Mouse (Mus musculus) left cerebral cortex, postnatal 36 days (tissue): ENCODE data around the gene Mapk1ip1. TPM values are rescaled to one million over a fixed set of nuclear protein-coding genes. Genes with fewer than 3 reads are reported as not detected.

Experiments
- DNase-seq, 2 experiments: peaks; one replicate each; pipeline ENCODE4 v3.0.0; 2021 to 2022; ENCODE audit warnings: low spot score in 2 of 2, mixed read lengths in 1 of 2
- intact Hi-C: fragments of 180-260 bp; cut with DNase I; formaldehyde crosslinking; loops from one replicate; pipeline ENCODE4 v1.15.1; 2025
- total RNA-seq, 2 experiments: library from RNA; stranded (reverse); gene quantifications; 2 replicates each; pipeline ENCODE4 v1.2.3; 2021

The Mapk1ip1 gene
- total RNA-seq = 10 to 100 TPM; 33.7 to 59.3 TPM

DNA sequence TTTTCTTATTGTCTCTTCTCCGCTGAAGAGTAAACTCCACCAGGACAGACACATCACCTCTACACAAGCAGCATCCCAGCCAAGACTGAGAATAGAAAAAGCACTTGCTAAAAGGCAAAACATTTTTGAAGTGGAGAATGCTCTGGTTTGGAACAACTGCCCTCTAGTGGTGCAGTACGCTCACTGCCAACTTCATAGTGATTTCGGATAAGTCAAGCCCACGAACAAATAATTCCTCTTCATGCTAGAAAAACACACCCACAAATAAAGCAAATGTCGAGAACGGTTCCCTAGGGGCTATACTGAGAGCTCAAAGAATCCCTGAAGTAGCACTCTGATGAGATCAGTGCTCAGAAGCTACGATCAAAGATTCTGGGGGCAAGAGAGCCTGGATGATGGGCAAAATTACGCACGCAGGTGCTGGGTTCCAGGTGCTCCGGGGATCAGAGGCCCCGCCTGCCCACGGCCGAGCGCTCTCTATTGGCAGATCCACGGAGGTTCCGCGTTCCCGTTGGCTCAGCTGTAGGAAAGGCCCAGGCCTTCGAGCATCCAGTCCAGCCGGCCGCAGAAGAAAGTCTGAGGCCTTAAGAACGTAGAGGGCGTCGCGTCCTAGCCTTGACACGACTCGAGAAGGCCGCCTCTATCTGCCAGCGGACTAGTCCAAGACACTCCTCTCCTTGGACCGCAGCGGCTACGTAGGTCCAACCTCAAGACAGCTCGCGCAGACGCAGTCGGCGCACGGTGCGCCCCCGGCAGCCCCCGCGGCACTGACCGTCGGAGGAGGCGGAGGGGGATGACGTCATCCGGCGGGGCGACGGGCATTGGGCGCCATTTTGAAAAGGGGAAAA, at the start of gene Mapk1ip1, which contains the start of gene Ppp2r2d:
Gene Mapk1ip1, minus strand, starts transcription at position 730 of the 848 bp plus-strand sequence.
Gene Ppp2r2d, plus strand, starts transcription at position 536 of the 848 bp plus-strand sequence.
- intact Hi-C loops = loop anchor here (1.0 kb wide), 1 partner anchor 64 kb away; the partner anchor contains the start of gene Bnip3
- DNase-seq = peak; percentile 95 to 96

DNA sequence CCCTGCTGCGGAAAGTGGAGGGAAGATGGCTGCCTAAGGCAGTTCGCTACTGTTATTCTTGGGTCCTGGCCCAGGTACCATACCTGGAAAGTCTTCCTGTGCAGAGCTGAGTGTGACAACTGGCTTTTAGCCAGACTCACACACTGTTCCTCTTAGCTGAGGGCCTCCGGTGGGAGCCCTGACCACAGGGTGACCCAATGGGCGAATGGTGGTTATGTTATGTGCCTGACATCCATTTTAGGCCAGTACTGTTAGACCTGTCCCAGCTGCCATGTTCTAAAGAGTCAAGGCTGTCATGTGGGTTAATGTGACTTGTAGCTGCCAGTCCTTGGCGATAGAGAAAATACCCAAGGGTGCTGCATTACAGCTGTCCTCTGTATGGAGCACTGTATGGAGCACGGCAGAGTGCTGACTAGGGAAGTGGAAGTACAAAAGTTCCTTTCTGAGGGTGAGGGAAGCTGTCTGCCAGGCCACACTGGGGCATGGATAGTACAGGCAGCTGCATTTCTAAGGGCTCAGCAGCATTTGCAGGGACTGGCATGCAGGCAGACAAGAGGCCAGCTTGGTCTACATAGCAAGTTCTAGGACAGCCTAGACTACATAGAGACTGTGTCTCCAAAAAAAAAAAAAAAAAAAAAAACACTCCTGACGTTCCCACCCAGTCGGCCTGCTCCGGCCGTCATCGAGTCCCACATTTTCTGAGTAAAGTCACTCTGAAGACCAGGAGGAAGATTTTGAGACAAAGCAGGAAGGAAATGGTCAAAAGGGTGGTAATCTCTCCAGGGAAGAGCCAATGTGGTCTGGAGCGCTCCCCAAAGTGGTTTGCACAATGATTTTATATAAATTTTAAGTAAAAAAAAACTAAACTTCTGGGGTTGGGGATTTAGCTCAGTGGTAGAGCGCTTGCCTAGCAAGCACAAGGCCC, 39.6 kb upstream of the Mapk1ip1 start:
- no peak for DNase-seq
- intact Hi-C loops = no loop called here

DNA sequence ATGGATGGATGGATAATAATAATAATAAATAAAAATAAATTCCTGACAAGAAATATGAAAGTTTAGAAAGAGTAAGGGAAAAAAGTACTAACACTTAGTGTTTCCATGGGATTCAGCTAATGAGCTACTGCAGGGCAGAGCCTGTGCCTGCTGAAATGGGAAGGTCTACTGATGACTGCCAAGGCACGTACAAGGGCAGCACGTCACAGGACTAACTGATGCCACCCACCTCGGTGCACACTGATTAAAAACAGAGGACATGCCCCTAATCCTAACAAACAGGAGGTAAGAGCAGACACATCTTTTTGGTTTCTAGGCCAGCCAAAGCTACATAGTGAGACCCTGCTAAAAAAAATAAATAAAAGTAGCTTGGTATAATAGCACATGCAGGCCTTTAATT, 37.7 kb upstream of the Mapk1ip1 start:
- no peak for DNase-seq
- intact Hi-C loops = no loop called here

DNA sequence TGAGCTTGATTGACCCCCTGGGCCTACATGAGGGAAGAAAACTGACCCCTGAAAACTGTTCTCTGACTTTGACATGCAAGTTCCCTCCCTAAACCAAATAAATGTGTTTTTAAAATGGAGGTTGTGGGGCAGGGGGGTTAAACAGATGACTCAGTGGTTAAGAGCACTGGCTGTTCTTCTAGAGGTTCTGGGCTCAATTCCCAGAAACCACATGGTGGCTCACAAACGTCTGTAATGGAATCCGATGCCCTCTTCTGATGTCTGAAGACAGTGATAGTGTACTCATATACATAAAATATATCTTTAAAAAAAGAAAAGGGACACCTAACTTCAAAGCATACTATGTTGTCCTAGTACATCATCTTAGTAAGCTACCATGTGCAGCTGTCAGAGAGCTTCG, 29.0 kb upstream of the Mapk1ip1 start:
- no peak for DNase-seq
- intact Hi-C loops = no loop called here

DNA sequence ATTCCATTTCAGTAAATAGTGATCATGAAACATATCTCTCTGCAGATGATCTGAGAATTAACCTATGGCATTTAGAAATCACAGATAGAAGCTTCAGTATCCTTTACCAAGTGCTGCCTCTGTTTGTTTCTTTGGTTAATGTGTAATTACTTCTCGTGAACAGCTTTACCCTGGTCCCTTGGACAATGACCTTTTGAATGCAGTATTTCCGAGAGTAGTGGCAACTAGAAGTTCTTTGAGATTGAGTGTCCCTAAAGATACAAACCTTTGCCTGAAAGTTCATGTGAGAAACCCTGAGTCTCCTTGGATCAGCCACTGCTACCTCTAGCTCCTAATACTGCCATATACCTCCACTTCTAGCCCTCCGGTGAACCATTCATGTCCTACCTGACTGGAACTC, 26.9 kb upstream of the Mapk1ip1 start:
- intact Hi-C loops = no loop called here
- DNase-seq = no peak

DNA sequence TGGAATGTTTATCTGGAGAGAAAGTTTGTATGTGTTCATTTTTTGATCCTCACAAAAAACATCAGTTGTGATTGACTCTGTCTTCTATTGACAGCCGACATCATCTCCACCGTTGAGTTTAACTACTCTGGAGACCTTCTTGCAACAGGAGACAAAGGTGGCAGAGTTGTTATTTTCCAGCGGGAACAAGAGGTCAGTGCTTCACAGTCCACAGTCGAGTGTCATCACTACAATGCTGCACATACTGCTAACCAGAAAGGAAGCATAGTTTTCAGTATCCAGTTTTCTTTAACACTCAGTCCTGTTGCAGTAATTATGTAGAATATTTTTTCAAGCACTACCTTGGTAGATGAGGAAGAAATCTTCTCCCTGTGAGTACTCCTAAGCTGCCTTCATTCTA, 22.2 kb upstream of the Mapk1ip1 start:
- no peak for DNase-seq
- intact Hi-C loops = no loop called here

DNA sequence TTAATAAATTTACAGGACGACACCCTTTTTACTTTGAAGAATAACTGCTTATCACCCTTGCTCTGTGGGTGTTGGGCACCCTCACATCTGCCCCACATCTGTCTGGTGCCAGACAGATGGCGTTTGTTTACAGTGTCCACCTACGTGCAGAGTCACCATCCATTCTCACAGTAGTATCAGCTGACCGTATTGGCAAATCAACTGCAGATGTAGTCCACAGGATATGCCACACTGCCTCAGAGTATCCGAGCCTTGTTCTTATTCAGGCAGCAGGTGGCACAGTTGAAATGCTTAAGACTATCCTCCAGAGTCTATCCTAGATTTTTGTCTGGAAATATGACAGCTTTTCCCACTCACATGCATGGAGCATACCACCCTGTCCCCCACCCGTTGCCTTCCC, 21.2 kb upstream of the Mapk1ip1 start:
- intact Hi-C loops = no loop called here
- no peak for DNase-seq

DNA sequence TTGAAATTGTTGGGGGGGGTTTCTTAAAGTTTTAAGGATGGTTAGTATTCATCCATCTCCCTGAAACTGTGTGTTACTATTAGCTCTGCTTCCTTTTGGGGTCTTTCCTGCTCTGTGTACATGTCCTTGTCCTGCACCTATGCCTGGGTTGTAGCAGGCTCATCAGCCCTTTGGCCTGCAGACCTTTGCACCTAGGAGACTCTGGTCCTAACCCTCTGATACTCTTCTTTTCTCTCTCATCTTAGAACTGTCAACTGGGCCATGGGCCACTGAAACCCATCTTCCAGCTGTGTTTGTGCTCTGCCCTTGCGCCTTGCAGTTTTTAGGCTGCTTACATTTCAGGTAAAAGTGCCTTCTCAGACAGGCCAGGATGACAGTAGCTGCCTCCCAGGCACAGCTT, 18.7 kb upstream of the Mapk1ip1 start:
- intact Hi-C loops = no loop called here
- DNase-seq = no peak

DNA sequence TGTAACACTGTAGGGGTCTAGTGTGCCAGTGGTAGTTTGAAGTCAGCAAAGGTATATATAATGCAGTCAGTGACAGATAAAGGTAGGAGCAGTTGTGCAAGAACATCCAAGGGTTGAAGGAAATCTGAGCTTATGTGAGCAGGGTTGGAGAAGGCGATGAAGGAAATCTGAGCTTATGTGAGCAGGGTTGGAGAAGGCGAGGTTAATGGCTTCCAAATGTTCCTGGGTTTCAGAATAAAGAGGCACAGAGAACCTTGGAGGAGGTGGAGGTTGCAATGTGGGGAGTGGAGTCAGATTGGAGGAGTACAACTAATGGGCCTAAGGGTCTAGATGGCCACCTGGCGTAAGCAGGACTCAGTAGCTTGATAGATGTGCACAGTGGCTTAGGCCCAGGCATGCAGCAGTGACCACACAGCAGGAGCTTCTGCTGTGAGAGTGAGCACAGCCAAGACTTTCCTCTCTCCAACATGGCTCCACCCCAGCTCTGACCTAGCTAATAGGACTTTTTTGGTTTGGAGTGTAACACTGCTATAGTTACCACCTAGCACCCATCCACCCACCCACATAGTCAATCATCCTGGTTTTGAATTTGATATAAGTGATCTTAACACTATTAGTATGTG, 18.0 kb upstream of the Mapk1ip1 start:
- intact Hi-C loops = no loop called here
- DNase-seq = no peak

DNA sequence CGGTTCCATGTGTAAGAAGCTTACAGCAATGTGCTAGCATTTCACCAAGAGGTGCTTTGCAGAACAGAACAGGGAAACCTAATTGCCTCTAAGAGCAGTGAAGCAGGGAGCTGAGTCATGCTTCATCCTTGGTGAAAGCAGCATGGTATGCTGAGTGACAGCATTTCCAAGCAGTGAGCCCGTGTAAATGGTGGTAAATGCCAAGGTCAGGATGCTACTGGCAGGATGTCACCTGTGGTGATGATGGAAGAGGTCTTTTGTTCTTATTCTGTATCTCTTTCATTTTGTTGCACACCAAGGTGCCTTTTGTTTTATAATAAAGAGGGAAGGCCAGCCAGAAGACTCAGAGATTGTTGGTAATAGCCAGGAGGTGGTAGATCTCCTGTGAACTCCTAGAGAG, 10.6 kb upstream of the Mapk1ip1 start:
- DNase-seq = no peak
- intact Hi-C loops = no loop called here

DNA sequence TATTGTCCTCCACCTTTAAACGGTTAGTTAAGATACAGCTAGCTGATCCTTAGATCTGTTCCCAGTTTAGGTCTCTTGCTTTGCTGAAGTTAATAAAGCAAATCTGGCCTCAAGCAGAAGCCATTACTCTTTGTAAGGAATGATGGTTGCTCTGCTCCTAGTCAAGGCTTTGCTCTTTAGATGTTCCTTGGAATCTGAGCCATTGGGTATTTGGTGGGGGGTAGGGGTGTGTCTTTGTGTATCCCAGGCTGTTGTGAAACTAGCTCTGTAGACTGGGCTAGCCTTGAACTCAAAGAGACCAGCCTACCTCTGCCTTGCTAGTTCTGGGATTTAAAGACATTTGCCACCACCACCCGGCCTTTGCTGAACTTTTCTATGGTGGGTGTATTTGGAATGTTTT, 8.1 kb upstream of the Mapk1ip1 start:
- no peak for DNase-seq
- intact Hi-C loops = no loop called here

DNA sequence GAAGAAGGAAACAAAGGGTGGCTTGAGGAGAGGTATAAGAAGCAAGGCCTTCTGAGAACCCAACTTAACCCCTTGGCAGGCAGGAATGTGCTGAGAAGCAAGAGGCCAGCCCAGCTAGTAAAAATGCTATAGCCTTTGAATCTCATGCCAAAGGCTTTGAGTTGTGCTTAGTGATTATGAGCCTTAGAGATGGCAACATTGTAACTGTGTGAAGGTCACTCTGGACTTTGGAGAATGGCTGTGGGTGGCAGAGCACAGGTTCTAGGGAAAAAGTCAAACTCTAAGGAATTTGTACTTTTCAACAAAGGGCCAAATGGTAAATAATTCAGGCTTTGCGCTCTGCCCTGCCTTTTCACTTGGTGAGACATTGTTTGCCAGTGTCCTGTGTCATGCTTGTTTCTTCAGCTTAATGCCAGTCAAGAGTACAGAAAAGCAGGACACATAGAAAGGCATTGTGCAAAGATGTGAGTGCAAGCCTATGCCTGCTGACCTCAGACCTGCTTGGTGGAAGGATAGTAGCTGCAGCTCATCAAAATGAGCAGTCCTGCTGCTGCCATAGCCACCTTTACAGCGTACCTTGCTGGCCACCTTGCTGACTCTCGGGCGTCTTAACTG, 7.5 kb upstream of the Mapk1ip1 start:
- intact Hi-C loops = no loop called here
- DNase-seq = no peak

DNA sequence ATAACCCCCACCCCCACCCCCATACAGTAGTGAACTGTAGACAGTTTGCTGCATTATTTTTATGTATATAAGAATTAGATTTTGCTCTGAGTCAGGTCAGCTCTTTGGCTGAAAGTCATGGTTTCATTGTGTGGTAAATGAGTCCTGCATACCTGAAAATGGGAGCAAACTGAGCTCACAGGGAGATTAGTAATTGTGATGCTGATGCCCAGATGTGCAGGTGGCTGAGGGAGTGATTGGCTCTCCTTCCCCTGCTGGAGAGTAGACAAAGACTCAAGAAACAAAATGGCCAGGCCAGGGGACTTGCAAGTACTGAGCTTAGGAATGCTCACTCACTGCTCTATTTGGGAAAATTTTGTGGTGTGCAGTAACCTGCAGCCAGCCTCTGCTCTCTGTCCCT, 4.0 kb upstream of the Mapk1ip1 start:
- intact Hi-C loops = no loop called here
- DNase-seq = no peak

DNA sequence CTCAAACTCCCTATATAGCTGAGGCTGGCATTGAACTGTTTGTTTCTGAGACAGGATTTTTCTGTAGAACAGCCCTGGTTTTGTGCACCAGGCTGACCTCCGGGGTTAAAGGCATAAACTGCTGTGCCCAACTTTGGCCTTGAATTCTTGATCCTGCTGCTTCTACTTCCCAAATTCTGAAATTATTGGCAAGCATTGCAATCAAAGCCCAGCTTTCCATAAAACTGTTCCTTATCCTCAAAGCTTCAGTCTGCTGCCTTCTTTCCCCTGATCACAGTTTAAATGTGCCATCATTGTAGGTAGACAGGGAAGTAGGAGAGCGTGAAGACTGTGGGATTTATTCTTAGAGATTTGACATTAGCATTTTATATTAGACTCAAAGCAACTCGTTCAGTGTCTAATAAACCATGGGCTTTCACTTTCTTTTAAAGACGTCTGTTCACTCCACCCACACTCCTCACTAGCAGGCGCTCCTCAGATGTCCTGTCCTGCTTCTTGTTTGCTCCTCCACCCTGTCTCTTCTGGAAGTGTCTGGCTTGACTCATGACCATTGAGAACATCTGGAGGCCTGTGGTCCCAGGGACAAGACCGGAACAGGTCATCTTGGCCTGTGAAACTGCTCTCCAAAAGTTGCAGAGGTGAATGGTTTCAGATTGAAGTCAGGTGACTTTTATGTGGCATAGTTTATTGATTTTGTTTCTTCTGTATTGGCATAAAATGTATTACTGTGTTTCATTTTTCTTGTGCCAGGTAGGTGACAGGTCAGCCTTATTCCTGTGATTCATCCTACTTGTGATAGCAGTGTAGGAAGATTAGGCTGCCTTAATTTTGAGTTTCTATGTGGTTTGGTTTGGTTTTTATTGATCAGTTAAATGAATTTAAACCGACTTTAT, 2.2 kb upstream of the Mapk1ip1 start:
- intact Hi-C loops = no loop called here
- no peak for DNase-seq

DNA sequence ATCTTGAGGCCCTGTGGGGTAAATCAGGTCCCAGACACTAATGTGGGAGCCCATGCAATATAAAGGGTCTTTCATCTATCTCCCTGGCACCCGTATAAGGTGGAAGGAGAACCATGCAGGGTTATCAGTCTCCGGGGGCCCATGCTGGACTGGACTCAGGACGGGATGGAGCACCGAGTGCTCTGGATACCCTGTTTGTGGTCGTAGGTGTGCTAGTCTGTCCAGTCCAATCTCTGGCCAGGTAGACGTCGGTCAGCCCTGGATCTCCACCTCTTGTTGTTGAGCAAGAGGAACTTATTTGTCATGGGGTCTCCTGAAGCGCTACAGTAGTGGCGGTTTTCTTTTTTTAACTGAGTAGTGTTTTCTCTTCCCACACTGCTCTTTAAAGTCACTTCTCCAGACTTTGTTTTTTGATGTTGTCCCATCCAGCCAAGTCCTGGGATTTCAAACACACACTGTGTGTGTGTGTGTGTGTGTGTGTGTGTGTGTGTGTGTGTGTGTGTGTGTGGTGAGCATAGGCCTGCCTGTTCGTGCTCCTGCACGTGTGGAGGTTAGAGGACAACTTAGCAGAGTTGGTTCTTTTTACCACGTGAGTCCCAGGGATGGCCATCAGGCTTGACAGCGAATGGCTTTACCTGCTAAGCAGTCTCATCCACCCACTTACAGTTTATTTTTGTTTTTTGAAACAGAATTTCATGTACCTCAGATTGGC, 1.4 kb upstream of the Mapk1ip1 start:
- intact Hi-C loops = no loop called here
- no peak for DNase-seq

DNA sequence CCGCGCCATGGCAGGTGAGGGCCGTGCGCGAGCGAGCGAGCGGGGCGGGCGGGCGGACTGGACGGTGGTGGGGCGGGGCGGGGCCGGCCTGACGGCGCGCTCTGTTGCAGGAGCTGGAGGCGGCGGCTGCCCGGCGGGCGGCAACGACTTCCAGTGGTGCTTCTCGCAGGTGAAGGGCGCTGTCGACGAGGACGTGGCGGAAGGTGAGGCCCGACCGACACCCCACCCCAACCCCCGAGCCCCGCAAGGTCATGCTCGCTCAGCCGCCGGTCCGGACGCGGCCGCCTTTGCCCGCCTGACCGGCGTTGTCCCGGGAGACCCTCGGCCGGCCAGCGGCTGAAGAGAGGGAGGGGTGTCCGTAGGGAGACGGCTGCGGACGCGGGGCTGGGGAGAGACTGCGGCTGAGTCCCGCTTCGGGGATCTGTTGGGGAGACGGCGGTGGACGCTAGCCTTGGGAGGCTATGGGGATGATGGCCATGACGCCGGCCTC, 474 bp upstream of the Mapk1ip1 start:
- no peak for DNase-seq

DNA sequence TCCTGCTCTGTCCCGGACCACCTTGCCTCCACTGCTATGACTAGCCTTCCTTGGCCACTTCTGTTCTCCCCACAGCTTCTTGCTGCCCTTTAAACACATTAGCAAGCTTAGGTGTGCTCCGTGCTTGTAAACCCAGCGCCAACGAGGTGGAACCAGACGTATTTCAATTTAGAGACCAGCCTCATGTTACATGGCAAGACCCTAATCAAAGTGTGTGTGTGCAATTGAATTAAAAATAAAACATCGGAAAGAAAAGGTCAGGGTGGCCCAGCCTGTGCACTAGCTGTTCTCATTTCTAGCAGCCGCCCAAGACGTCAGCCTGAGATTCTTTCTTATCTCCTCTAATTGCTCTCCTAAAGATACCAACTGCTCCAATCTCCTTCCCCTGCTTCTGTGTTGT, 962 bp downstream of the Mapk1ip1 start:
- no peak for DNase-seq
- intact Hi-C loops = loop anchor here (1.0 kb wide), 1 partner anchor 64 kb away; the partner anchor contains the start of gene Bnip3

More for the DNA sequence above, 474 bp upstream of the Mapk1ip1 start:
- intact Hi-C loops = no loop called here

DNA sequence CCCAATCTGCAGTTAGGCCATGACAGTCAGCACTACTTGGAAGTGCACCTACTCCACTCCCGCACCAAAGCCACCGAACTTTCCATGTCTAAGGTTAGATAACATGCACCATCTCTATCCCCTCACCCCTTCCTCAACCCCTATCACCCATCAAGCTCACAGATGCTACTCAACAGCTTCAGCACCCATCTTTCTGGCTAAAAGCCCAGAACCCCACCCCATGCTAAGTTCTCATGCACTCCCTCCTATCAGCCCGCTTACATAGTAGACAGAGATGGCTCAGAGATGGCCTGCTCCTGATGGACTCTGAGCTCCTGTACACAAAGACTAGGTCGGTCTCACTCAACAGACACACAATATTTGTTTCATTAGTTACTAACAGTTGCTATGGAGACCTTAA, 2.7 kb downstream of the Mapk1ip1 start:
- intact Hi-C loops = loop anchor here (5.0 kb wide), 1 partner anchor 79 kb away; no protein-coding TSS in a partner anchor
- DNase-seq = no peak
